Mouse (Mus musculus) mouse embryonic stem cell (cell line): Measurements from ENCODE around the gene Dad1.

Source experiments
- in situ Hi-C, 2 experiments: fragments of 300-500 bp; cut with MboI; formaldehyde crosslinking; loops; 1 replicate in 1 of 2; 3 replicates in 1 of 2; pipeline ENCODE4 v1.14.3; 2019 to 2020; ENCODE audit warnings: low sequenced_read_pairs in 2 of 2, low pct_unique_long_range_greater_than_20kb in 1 of 2, mixed read lengths in 1 of 2; ENCODE audit not compliant: unreplicated experiment in 1 of 2

Dad1 gene

DNA sequence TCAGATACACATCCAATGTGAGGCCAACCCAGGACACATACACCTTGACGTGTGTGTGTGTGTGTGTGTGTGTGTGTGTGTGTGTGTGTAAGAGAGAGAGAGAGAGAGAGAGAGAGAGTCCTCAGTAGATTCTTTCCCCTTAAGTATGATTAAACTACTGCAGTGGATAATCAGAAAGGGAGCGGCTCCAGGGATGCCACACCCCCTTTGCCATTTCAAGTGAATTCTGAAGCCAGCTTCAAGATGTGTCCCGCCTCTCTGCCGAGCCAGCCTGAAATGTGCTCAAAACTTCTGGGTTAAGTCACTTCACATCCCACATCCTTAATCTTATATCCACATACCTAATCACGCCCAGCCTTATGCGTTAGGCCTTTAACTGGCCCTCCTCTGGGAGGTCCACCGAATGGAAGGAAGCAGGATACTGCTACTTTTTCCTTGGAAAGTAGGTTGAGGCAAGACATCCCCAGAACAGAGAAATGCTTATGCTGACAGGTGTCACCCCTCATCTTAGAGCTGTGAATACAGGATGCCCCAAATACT, 4.3 kb upstream of the Dad1 start:
- in situ Hi-C loops = no loop called here

DNA sequence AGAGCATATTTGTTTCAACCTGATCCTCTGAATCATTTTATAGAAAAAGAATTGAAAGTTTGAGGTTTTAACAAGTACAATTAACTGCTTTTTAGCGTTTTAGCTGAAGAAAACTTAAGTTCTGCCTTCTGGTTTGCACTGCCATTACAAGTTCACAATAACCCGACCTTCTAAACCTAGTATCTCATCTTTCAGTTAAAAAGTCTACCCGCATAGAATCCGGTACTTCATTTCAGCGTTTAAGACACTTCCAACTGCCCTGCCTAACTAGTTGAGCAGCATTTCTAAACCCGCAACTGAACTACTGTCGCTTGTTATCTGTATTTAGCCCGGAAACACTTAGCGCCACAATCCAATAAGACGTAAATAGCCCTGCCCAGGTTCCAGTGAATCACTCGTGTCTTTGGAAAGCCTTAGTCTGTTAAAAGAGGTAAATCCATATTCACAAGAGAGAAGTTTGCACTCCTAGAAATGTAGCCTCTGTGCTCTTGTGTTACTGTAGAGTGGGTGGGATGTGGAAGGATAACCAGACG, 832 bp upstream of the Dad1 start:
- in situ Hi-C loops = no loop called here

DNA sequence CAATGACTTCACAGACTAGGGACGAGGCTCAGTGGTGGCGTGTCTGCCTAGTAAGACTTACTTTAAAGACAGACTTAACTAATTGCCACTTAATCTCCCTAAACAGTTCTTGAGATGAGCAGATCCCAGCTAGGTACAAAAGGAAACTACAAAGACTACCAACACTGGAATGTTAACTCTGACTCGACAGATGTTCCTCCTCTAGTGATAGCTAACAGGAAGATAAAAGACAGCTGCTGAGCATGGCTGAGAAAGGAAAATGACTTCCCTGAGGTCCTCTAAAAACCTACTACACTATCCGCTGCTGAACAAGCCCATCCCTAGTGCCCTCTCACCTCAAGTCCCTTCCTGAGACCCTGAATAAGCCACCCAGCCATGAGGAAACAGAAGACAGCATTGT, 3.8 kb downstream of the Dad1 start:
- in situ Hi-C loops = no loop called here

DNA sequence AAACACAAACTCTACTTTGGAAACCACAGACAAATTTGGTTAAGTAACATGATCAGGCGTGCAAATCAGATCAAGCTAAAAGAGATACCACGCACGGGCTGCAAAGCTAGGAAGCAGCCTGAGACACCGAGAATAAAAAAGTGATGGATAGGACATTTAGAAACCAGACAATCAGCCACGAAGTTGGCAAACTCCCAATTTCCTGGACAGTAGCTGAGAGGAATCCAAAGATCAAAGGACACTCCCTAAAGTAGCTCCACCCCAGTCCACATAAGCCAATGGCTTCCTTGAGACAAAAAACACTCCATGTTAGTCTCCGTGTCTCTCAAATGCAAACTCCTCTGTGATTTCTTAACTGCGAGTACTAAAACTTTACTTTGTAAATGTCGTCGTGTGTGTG, 4.6 kb downstream of the Dad1 start:
- in situ Hi-C loops = loop anchor here in 1 of 2 experiments (10.0 to 25.0 kb wide), 2 partner anchors 75 to 388 kb away; partner anchors contain the start of genes Cdh24 and Gm17606

DNA sequence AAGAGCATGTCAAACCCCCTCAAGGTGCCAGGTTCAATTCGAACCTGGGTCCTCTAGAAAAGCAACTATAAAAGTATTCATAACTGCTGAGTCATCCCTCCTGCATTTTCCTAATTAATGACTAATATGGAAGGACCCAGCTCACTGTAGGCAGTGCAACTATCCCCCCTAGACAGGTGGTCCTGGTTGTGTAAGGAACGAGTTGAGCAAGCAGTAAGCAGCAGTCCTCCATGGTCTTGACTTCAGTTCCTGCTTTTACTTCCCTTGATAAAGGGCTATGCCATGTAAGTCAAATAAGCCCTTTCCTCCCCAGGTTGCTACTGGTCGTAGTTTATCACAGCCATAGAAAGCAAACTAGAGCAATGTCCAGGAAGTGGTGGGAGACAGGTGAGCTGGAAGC, 7.7 kb downstream of the Dad1 start:
- in situ Hi-C loops = loop anchor here in 1 of 2 experiments (10.0 to 25.0 kb wide), 2 partner anchors 79 to 391 kb away; partner anchors contain the start of genes Cdh24 and Gm17606

DNA sequence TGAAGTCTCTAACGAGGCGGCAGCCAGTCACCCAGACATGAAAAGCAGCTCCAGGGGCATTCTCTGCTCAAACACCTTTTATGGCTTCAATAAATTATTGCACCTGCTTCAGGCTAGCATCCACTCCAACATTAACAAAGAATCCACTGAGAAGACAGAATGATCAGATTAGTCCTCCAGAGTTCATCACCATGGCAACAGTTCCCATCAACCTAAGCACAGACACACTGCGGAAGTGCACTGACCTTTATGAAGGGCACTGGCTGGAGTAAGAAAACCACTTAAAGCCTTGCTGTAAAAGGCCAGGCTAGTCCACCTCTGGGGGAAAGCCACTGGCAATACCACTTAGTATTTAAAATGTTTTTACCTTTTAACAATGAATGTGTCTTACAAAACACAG, 9.7 kb downstream of the Dad1 start:
- in situ Hi-C loops = loop anchor here in 1 of 2 experiments (10.0 to 25.0 kb wide), 2 partner anchors 81 to 393 kb away; partner anchors contain the start of genes Cdh24 and Gm17606

DNA sequence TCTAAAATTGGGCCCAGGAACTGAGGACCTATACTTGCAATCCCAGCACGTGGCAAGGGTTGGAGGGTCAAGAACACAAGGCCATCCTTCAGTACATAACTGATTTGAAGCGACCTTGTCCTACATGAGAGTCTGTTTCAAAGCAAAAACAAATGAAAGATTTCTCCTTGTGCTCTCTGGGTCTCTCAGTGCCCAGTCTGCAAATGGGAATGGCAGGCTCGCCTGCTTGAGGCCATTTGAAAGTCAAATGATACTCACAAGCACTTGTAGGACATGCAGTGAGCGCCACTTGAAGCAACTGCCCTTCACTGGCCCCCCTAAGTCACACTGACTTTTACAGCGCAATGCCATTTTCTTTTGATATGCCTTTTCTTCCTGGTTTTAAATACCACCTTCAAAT, 13.4 kb downstream of the Dad1 start:
- in situ Hi-C loops = loop anchor here in 1 of 2 experiments (10.0 to 25.0 kb wide), 2 partner anchors 84 to 397 kb away; partner anchors contain the start of genes Cdh24 and Gm17606

DNA sequence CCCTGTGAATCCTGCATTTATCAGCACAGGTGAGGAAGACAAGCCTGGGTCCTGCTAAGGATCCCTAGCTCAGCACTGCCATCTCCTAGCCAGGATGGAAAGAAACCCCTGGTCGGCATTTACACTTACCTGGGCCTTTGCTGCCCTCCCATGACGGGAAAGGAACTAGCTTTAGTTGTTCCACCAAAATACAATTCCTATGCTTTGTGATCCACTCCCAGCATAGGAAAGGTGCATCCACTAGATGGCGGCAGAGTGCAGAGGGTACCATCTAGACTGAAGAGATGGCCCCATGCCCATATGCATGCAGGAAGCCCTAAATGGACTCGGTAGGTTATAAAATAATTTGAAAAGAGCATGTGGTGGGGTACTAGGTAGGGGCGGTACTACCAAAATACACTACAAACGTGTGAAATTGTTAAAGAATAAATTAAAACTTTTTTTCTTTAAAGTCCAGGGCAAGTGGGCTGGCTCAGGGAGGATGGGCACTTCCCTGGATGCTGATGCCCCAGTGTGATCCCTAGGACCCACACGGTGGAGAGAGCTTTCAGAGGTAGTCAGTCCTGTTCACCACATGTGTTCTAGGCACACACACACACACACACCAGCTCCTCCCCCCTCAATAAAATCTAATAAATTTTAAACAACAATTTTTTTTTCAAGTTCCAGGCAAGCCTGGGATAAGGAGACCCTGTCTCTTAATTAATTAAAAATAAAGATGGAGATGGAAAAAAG, 14.7 kb downstream of the Dad1 start:
- in situ Hi-C loops = loop anchor here in 1 of 2 experiments (25.0 kb wide), 1 partner anchor 398 kb away; the partner anchor contains the start of genes Cdh24 and Gm17606

DNA sequence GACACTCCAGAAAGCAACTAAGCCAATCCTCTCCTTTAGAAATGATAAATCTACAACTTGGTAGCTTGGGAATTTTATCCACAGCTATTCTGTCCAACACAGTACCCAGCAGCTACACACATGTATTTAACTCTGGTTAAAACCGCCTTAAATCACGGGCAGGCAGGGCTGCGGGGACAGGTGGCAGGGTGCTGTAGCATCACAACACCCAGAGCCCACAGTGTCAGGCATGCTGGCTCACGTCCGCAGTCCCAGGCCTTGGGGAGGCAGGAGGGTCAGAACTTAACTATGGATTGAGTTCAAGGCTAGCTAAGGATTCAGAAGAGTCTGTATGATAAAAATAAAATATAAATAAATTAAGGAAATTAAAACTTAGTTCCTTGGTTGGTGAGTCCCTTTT, 17.0 kb downstream of the Dad1 start:
- in situ Hi-C loops = loop anchor here in 1 of 2 experiments (25.0 kb wide), 1 partner anchor 400 kb away; the partner anchor contains the start of genes Cdh24 and Gm17606

DNA sequence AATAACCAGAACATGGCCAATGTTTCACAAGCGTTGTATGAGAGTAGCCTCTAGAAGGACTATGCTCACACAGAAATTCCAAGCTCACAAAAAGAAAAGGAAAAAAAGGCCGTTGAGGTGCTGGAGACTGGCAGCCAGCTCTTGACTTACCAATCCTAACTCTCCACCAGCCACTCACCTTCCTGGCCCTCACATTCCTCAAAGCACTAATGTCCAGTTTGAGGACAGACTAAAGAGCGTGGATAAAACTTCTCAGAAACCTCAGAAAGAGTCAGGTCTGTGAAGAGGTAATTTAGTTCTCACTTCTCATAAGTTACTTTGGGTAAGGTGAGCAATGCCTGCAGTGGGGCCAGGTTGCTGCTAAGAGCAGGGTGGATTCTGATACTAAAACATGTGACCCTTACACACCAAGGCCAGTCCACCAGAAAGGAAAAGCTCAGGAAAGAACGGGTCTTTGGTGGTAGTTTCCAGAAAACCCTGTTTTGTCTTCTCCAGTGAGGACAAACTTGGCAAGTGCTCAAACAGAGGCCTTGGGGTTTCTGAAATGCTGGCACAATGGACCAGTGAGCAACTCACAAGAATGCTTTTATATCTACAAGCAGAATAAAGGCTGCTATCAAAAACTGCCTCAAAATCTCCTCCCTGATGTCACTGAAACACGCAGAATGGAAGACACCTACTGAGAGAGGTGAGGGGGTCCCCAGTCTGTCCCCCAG, 17.9 kb downstream of the Dad1 start:
- in situ Hi-C loops = loop anchor here in 1 of 2 experiments (25.0 kb wide), 1 partner anchor 401 kb away; the partner anchor contains the start of genes Cdh24 and Gm17606

DNA sequence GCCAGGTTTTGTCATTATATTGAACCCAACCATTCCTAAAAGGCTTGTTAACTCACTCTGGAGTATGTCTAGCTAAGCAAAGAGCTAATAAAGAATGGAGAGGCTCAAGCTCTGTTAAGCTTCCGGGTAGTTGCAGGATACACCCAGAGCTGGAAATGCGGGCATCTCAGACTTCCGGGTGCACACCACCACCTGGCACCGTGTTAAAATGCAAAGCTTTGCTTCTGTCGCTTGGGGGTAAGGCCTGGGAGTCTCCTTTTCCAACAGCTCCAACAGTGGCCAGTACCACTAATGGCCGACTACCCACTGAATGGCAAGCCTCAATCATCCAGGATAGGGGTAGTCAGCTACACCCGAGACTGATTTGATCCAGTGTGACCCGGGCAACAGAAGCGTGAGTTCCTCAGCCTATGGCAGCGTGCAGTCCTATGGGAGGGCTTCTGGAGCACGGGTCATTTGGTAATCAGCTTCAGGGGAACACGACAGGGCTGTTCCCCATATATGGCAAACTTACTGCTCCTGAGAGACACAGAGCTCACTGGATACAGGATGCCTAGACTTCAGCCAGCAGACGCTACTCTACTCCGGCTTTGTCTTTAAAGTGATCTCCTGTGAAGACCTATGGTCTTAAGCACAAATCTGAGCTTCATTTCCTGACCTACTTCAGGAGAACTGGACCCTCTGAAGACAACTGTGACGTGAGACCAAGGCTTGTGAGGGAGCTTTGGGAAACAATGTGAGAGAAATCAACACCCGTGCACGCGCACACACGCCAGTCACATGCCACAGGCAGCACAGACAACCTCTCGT, 19.5 kb downstream of the Dad1 start:
- in situ Hi-C loops = loop anchor here in 1 of 2 experiments (25.0 kb wide), 1 partner anchor 403 kb away; the partner anchor contains the start of genes Cdh24 and Gm17606

DNA sequence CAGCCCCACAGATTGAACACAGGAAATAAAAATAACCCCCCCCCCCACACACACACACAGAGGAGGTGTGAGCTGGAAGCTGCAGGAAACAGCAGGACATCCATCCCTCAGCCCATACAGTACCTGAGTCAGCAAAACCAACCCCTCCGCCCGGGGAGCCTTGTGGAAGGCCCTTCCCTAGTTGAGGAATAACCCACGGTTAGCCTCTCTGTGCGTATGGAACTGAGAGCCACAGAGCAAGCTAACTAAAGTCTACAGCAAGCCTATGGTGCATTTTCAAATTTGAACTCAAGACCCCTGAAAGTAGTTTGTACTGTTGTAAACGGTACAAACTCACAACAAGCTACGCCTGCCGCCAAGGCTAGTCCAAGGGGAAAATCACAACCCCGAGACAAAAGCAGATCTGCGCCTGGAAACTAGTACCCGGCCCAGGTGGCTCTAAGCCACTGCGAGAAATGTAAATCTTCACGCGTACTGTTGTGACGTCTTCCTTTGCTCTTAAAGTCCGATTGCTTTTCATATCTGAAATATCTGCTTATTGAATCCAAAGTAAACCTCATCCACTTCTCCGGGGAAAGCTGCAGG, 20.3 kb downstream of the Dad1 start:
- in situ Hi-C loops = loop anchor here in 1 of 2 experiments (25.0 kb wide), 1 partner anchor 404 kb away; the partner anchor contains the start of genes Cdh24 and Gm17606

DNA sequence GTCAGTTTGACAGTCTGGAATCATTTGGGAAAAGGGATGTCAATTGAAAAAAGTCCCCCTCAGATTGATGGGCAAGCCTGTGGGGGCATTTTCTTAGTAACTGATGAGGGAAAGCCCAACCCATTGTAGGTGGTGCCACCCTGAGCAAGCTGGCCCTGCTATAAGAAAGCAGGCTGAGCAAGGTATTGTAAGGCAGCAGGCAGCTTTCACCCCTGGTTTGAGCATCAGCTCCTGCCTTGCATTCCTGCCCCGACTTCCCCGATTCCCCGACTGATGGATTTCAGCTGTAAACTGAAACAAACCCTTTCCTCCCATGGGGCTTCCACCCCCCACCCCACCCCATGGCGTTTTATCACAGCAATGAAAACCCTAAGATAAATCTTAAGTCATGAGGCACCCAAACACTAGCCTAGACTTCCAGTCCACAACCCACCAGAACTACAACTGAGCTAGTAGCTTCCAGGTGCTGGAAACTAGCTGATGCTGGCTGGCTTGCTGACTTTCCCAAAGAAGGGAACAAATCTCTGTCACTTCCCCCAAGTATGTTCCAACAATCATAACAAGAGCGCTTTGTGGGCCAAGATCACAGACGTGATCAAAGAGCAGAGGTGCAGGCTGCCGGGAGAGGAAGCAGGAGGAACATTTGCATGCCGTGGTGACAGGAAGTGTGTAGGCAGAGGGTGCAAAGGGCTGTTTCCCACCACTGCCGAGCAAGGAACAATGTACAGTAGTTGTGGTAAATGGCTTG, 20.9 kb downstream of the Dad1 start:
- in situ Hi-C loops = loop anchor here in 1 of 2 experiments (25.0 kb wide), 1 partner anchor 404 kb away; the partner anchor contains the start of genes Cdh24 and Gm17606

DNA sequence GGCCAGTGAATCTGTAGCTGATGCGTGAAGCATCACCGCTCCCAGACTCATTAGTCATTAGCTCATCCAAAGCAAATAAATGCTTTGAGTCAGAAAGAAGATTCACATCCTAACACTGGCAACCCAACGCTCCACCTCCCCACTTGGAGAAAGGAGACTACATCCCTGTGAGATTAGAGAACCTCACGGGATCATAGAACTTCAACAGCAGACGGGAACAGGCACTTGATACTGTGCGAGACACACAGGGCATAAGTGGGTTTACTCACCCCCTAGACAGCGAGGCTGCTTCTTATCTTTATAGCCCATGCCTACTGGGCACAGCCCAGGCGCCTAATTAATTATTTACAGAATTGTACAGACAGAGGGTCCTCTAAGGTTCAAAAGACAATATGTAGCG, 21.8 kb downstream of the Dad1 start:
- in situ Hi-C loops = loop anchor here in 1 of 2 experiments (25.0 kb wide), 1 partner anchor 405 kb away; the partner anchor contains the start of genes Cdh24 and Gm17606

DNA sequence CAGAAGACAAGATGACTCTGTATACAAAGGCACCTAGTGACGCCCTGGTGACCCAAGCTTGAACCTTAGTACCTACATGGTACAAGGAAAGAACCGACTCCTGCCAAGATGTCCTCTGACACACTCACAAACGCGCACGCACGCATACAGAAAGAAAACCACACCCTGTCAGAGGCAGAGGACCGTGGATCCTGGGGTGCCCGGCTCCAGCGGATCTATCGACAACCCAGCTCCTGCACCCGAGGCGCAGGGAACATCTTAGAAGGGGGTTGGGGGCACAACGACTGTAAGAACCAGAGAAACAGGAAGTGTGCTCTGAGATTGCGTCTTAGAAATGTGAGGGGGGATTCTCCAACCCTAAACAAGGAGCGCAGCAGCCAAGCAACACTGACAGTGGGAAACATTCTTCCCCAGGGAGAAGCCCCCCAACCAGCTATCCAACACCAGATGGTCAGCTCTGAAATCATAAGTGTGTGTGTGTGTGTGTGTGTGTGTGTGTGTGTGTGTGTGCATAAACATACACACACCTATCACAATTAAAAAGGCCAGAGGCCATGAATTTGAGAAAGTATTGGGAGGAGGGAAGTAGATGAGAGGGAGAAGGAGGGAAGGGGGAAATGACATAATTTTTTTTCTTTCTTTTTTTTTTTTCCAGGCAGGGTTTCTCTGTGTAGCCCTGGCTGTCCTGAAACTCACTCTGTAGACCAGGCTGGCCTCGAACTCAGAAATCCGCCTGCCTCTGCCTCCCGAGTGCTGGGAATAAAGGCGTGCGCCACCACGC, 22.5 kb downstream of the Dad1 start:
- in situ Hi-C loops = loop anchor here in 1 of 2 experiments (25.0 kb wide), 1 partner anchor 406 kb away; the partner anchor contains the start of genes Cdh24 and Gm17606
